Mouse (Mus musculus) ES-Bruce4 (cell line): ENCODE results near the gene Smarca2. TPM values are rescaled to one million over a fixed set of nuclear protein-coding genes. Genes with fewer than 3 reads are reported as not detected.

Experiments used
- H3K27ac ChIP-seq: 2 replicates; pipeline ENCODE4 v1.5.1; 2012; ENCODE audit warnings: low read length, inconsistent platforms; ENCODE audit not compliant: insufficient read depth
- H3K27me3 ChIP-seq: 2 replicates; pipeline ENCODE4 v1.6.1; 2012; ENCODE audit warnings: mild to moderate bottlenecking, low read length, inconsistent platforms; ENCODE audit not compliant: control insufficient read depth, poor library complexity, insufficient read depth, severe bottlenecking
- H3K36me3 ChIP-seq: 2 replicates; pipeline ENCODE4 v1.6.1; 2012; ENCODE audit warnings: inconsistent platforms, mild to moderate bottlenecking, low read length, moderate library complexity; ENCODE audit not compliant: control insufficient read depth, poor library complexity, insufficient read depth, severe bottlenecking
- H3K4me1 ChIP-seq: one replicate; pipeline ENCODE4 v1.8.1; 2011; ENCODE audit warnings: low read length; ENCODE audit not compliant: control insufficient read depth, insufficient read depth
- H3K4me3 ChIP-seq: 2 replicates; pipeline ENCODE4 v1.5.1; 2011; ENCODE audit warnings: low read depth, mild to moderate bottlenecking, low read length
- H3K9ac ChIP-seq: 2 replicates; pipeline ENCODE4 v1.6.1; 2012; ENCODE audit warnings: low read depth, mild to moderate bottlenecking, inconsistent platforms; ENCODE audit not compliant: poor library complexity, severe bottlenecking
- H3K9me3 ChIP-seq: replicated peaks from 2 replicates; pipeline ENCODE4 v1.6.1; 2012; ENCODE audit warnings: mild to moderate bottlenecking, low read length, inconsistent platforms; ENCODE audit not compliant: control insufficient read depth, poor library complexity, insufficient read depth, severe bottlenecking
- CTCF ChIP-seq: IDR thresholded peaks from one replicate; pipeline ENCODE4 v1.8.1; 2011; ENCODE audit warnings: low read depth, low read length
- EP300 ChIP-seq: IDR thresholded peaks from 2 replicates; pipeline ENCODE4 v1.6.1; 2011; ENCODE audit warnings: low read depth, low read length; ENCODE audit not compliant: insufficient read depth
- POLR2A ChIP-seq: IDR thresholded peaks from one replicate; pipeline ENCODE4 v1.8.1; 2011; ENCODE audit warnings: low read length; ENCODE audit not compliant: insufficient read depth
- polyA plus RNA-seq: library from polyadenylated mRNA; stranded (reverse); fragments of >200 nt; gene quantifications from 2 replicates; pipeline ENCODE4 v1.2.4, GENCODE M21; 2011; ENCODE audit warnings: low read depth; ENCODE audit not compliant: missing spikeins, insufficient read depth, insufficient read length

Smarca2 gene
- polyA plus RNA-seq, 1 experiment = 4.9 TPM

- Histone ChIP-seq H3K27ac (no peak overlapping the region), H3K4me1 (no peaks in the 10 kb centered on the region), H3K9ac (no peak overlapping the region), H3K36me3 (no peaks in the 10 kb centered on the region), H3K9me3 (no peaks in the 10 kb centered on the region), H3K4me3 (no peak overlapping the region), H3K27me3 (no peaks in the 10 kb centered on the region)
- no peak for TF ChIP-seq CTCF
Observed at GRCm38 (mm10) chr19:26727796-26728195, 122.9 kb downstream of the Smarca2 start.

GRCm38 (mm10) chr19:26730486-26730885 lies 125.6 kb downstream of the Smarca2 start:
- no peaks in the 10 kb centered on the region for H3K27me3 ChIP-seq
- H3K27ac ChIP-seq = no peak overlapping the region
- H3K9me3 ChIP-seq = no peaks in the 10 kb centered on the region
- no peak overlapping the region for H3K9ac ChIP-seq
- no peak overlapping the region for H3K4me3 ChIP-seq
- TF ChIP-seq POLR2A (no peak), EP300 (no peak), CTCF (no peak)
- H3K36me3 ChIP-seq = no peaks in the 10 kb centered on the region
- no peaks in the 10 kb centered on the region for H3K4me1 ChIP-seq

- TF ChIP-seq CTCF = no peak
- no peak for TF ChIP-seq POLR2A
- no peak for TF ChIP-seq EP300
- no peak overlapping the region for H3K27ac ChIP-seq
Observed at GRCm38 (mm10) chr19:26731121-26731520, 126.3 kb downstream of the Smarca2 start.

GRCm38 (mm10) chr19:26731809-26732208 lies 127.0 kb downstream of the Smarca2 start:
- Histone ChIP-seq H3K9me3 (no peaks in the 10 kb centered on the region), H3K4me3 (no peak overlapping the region), H3K9ac (no peak overlapping the region), H3K27ac (no peak overlapping the region), H3K36me3 (no peaks in the 10 kb centered on the region), H3K27me3 (no peaks in the 10 kb centered on the region), H3K4me1 (no peaks in the 10 kb centered on the region)
- no peak for TF ChIP-seq POLR2A
- TF ChIP-seq EP300 = no peak

More at GRCm38 (mm10) chr19:26731121-26731520, 126.3 kb downstream of the Smarca2 start:
- H3K9ac ChIP-seq = no peak overlapping the region
- no peaks in the 10 kb centered on the region for H3K36me3 ChIP-seq
- H3K27me3 ChIP-seq = no peaks in the 10 kb centered on the region
- no peaks in the 10 kb centered on the region for H3K9me3 ChIP-seq
- H3K4me1 ChIP-seq = no peaks in the 10 kb centered on the region
- no peak overlapping the region for H3K4me3 ChIP-seq

GRCm38 (mm10) chr19:26733055-26733454 lies 128.2 kb downstream of the Smarca2 start:
- Histone ChIP-seq H3K9me3 (no peaks in the 10 kb centered on the region), H3K27me3 (no peaks in the 10 kb centered on the region), H3K27ac (no peak overlapping the region), H3K9ac (no peak overlapping the region), H3K4me1 (no peaks in the 10 kb centered on the region), H3K4me3 (no peak overlapping the region), H3K36me3 (no peaks in the 10 kb centered on the region)
- no peak for TF ChIP-seq CTCF
- TF ChIP-seq EP300 = no peak
- no peak for TF ChIP-seq POLR2A

GRCm38 (mm10) chr19:26733546-26734100 lies 128.8 kb downstream of the Smarca2 start:
- H3K9me3 ChIP-seq = no peaks in the 10 kb centered on the region
- no peak overlapping the region for H3K27ac ChIP-seq
- no peaks in the 10 kb centered on the region for H3K4me1 ChIP-seq
- H3K4me3 ChIP-seq = no peak overlapping the region
- H3K27me3 ChIP-seq = no peaks in the 10 kb centered on the region
- TF ChIP-seq POLR2A (no peak), CTCF (no peak), EP300 (no peak)
- no peak overlapping the region for H3K9ac ChIP-seq
- no peaks in the 10 kb centered on the region for H3K36me3 ChIP-seq
